Mouse (Mus musculus) cerebellum, adult 2 months (tissue): ENCODE data around the gene Myo15.

ENCODE experiments used
- CTCF ChIP-seq: fragments of 200-500 bp; IDR thresholded peaks from 2 replicates; pipeline ENCODE4 v1.5.1; 2011; ENCODE audit warnings: low read depth, mild to moderate bottlenecking, control low read depth, low read length, moderate library complexity, borderline replicate concordance; ENCODE audit not compliant: insufficient read depth
- POLR2A ChIP-seq: fragments of 200-500 bp; IDR thresholded peaks from 2 replicates; pipeline ENCODE4 v1.6.1; 2011; ENCODE audit warnings: low read length, control low read depth, borderline replicate concordance; ENCODE audit not compliant: insufficient read depth

- TF ChIP-seq CTCF = no peak
- no peak for TF ChIP-seq POLR2A
Measured at GRCm38 (mm10) chr11:60535676-60536075, 66.5 kb downstream of the Myo15 start.
